Mouse (Mus musculus) neural tube, embryonic 13.5 days (tissue): ENCODE results near the gene Hnrnpll. TPM values are rescaled to one million over a fixed set of nuclear protein-coding genes. Genes with fewer than 3 reads are reported as not detected.

Source experiments
- ATAC-seq: fragments of 200-750 bp; cut with Nextera tagmentation; 2 replicates; pipeline ENCODE4 v1.8.0; 2017; ENCODE audit warnings: low read depth, mild to moderate bottlenecking, moderate TSS enrichment, moderate library complexity
- H3K27ac ChIP-seq: fragments of 300-500 bp; sonication (generic); replicated peaks from 2 replicates; pipeline ENCODE4 v1.5.1; 2015; ENCODE audit warnings: moderate library complexity, mild to moderate bottlenecking, inconsistent platforms
- H3K27me3 ChIP-seq: fragments of 300-500 bp; sonication (generic); 2 replicates; pipeline ENCODE4 v1.6.1; 2015; ENCODE audit warnings: mild to moderate bottlenecking, inconsistent platforms
- H3K36me3 ChIP-seq: fragments of 300-500 bp; sonication (generic); 2 replicates; pipeline ENCODE4 v1.6.1; 2015; ENCODE audit warnings: mild to moderate bottlenecking, inconsistent platforms
- H3K4me1 ChIP-seq: fragments of 300-500 bp; sonication (generic); replicated peaks from 2 replicates; pipeline ENCODE4 v1.6.1; 2015; ENCODE audit warnings: inconsistent platforms
- H3K4me2 ChIP-seq: fragments of 300-500 bp; sonication (generic); 2 replicates; pipeline ENCODE4 v1.6.1; 2015; ENCODE audit warnings: inconsistent platforms, mild to moderate bottlenecking, moderate library complexity
- H3K4me3 ChIP-seq: fragments of 300-500 bp; sonication (generic); 2 replicates; pipeline ENCODE4 v1.5.1; 2015; ENCODE audit warnings: mild to moderate bottlenecking, inconsistent platforms
- H3K9ac ChIP-seq: fragments of 300-500 bp; sonication (generic); 2 replicates; pipeline ENCODE4 v1.6.1; 2015; ENCODE audit warnings: moderate library complexity, mild to moderate bottlenecking, inconsistent platforms
- H3K9me3 ChIP-seq: fragments of 300-500 bp; sonication (generic); 2 replicates; pipeline ENCODE4 v1.6.1; 2016; ENCODE audit warnings: inconsistent platforms
- WGBS: fragments of 180-500 bp; shearing (Covaris S2); methylation state at CpG from one replicate; pipeline ENCODE4 v1.1.7; 2015; 5-methylcytosine and 5-hydroxymethylcytosine counted together
- polyA plus RNA-seq: library from polyadenylated mRNA; unstranded; fragments of >200 nt; fragmentation: Nextera tagmentation; extraction: Ambion mirVana; gene quantifications from 2 replicates; pipeline ENCODE4 v1.2.1, GENCODE M21; 2015

Gene Hnrnpll
- 66.7 and 77.3 TPM in 2 replicates for polyA plus RNA-seq

GRCm38 (mm10) chr17:80061783-80062619 lies at the start of gene Hnrnpll:
Gene Hnrnpll (minus strand): TSS chr17:80062334.
- peak within 1 kb of the TSS; percentile 73 for H3K4me2 ChIP-seq
- peak within 1 kb of the TSS; percentile 95 for H3K4me3 ChIP-seq
- peaks cover 41% of the 10 kb centered on the region for H3K4me1 ChIP-seq
- peak; percentile 99 for ATAC-seq
- H3K27me3 ChIP-seq: no peaks in the 10 kb centered on the region
- peak within 1 kb of the TSS; percentile 100 for H3K27ac ChIP-seq
- H3K9ac ChIP-seq: peak within 1 kb of the TSS; percentile 99
- H3K9me3 ChIP-seq: no peaks in the 10 kb centered on the region
- under 1% methylated on average over 84 of the region's 97 CpGs for WGBS
- H3K36me3 ChIP-seq: no peaks in the 10 kb centered on the region

GRCm38 (mm10) chr17:80105348-80105978 lies 43.3 kb upstream of the Hnrnpll start:
- Histone ChIP-seq H3K4me1 (no peaks in the 10 kb centered on the region), H3K36me3 (no peaks in the 10 kb centered on the region), H3K4me2 (no peak overlapping the region), H3K9me3 (no peaks in the 10 kb centered on the region), H3K9ac (no peak overlapping the region), H3K4me3 (no peak overlapping the region), H3K27ac (no peak overlapping the region), H3K27me3 (no peaks in the 10 kb centered on the region)
- WGBS: 87% methylated on average over 10 of the region's 10 CpGs
- no peak for ATAC-seq

- Histone ChIP-seq H3K27me3 (no peaks in the 10 kb centered on the region), H3K9ac (no peak overlapping the region), H3K27ac (no peak overlapping the region), H3K4me3 (no peak overlapping the region), H3K9me3 (no peaks in the 10 kb centered on the region), H3K4me1 (peaks cover 20% of the 10 kb centered on the region), H3K36me3 (no peaks in the 10 kb centered on the region), H3K4me2 (no peak overlapping the region)
- ATAC-seq: no peak
- WGBS: 77% methylated on average over 6 of the region's 6 CpGs
These were observed 37.7 kb upstream of the Hnrnpll start for GRCm38 (mm10) chr17:80099823-80100222.

- peaks cover 20% of the 10 kb centered on the region for H3K4me1 ChIP-seq
- no peak overlapping the region for H3K4me3 ChIP-seq
- no peak overlapping the region for H3K4me2 ChIP-seq
- no peaks in the 10 kb centered on the region for H3K36me3 ChIP-seq
- WGBS: 10% methylated on average over 2 of the region's 2 CpGs
- ATAC-seq: no peak
- H3K27me3 ChIP-seq: no peaks in the 10 kb centered on the region
- H3K27ac ChIP-seq: no peak overlapping the region
- no peak overlapping the region for H3K9ac ChIP-seq
- H3K9me3 ChIP-seq: no peaks in the 10 kb centered on the region
These were observed 35.1 kb upstream of the Hnrnpll start for GRCm38 (mm10) chr17:80097221-80097620.

GRCm38 (mm10) chr17:80096720-80097114 lies 34.6 kb upstream of the Hnrnpll start:
- WGBS: 83% methylated on average over 8 of the region's 8 CpGs
- H3K4me1 ChIP-seq: peaks cover 20% of the 10 kb centered on the region
- H3K36me3 ChIP-seq: no peaks in the 10 kb centered on the region
- ATAC-seq: no peak
- no peak overlapping the region for H3K4me3 ChIP-seq
- no peak overlapping the region for H3K4me2 ChIP-seq
- H3K27me3 ChIP-seq: no peaks in the 10 kb centered on the region
- H3K27ac ChIP-seq: no peak overlapping the region
- no peaks in the 10 kb centered on the region for H3K9me3 ChIP-seq
- no peak overlapping the region for H3K9ac ChIP-seq

- 10% methylated on average over 20 of the region's 20 CpGs for WGBS
- 0 out of 2 replicates have a peak overlapping the region, but pooled peaks have one; percentile 0 for H3K9ac ChIP-seq
- peak; percentile 90 for ATAC-seq
- H3K4me2 ChIP-seq: peak overlapping the region; percentile 46
- H3K27me3 ChIP-seq: no peaks in the 10 kb centered on the region
- no peak overlapping the region for H3K27ac ChIP-seq
- H3K4me3 ChIP-seq: peak overlapping the region; percentile 5
- peaks cover 20% of the 10 kb centered on the region for H3K4me1 ChIP-seq
- H3K9me3 ChIP-seq: no peaks in the 10 kb centered on the region
- H3K36me3 ChIP-seq: no peaks in the 10 kb centered on the region
These were observed 34.0 kb upstream of the Hnrnpll start for GRCm38 (mm10) chr17:80096043-80096719.

GRCm38 (mm10) chr17:80095254-80095899 lies 33.2 kb upstream of the Hnrnpll start:
- Histone ChIP-seq H3K4me3 (no peak overlapping the region), H3K36me3 (no peaks in the 10 kb centered on the region), H3K9me3 (no peaks in the 10 kb centered on the region), H3K27me3 (no peaks in the 10 kb centered on the region), H3K9ac (0 out of 2 replicates have a peak overlapping the region, but pooled peaks have one; percentile 0), H3K4me2 (peak overlapping the region; percentile 46), H3K4me1 (peaks cover 20% of the 10 kb centered on the region), H3K27ac (no peak overlapping the region)
- peak; percentile 9; the same call in 1 of the 2 replicates for ATAC-seq
- 80% methylated on average over 9 of the region's 9 CpGs for WGBS

GRCm38 (mm10) chr17:80091879-80092549 lies 29.9 kb upstream of the Hnrnpll start:
- ATAC-seq: no peak
- Histone ChIP-seq H3K4me3 (no peak overlapping the region), H3K27me3 (no peaks in the 10 kb centered on the region; the same call in 1 of the 2 replicates), H3K4me2 (no peak overlapping the region), H3K27ac (no peak overlapping the region), H3K9me3 (no peaks in the 10 kb centered on the region), H3K36me3 (no peaks in the 10 kb centered on the region), H3K4me1 (peaks cover 17% of the 10 kb centered on the region), H3K9ac (no peak overlapping the region)
- WGBS: 52% methylated on average over 6 of the region's 6 CpGs

GRCm38 (mm10) chr17:80090551-80090950 lies 28.4 kb upstream of the Hnrnpll start:
- 0 out of 2 replicates have a peak, but pooled peaks cover 3% of the 10 kb centered on the region for H3K9me3 ChIP-seq
- H3K27me3 ChIP-seq: no peaks in the 10 kb centered on the region; the same call in 1 of the 2 replicates
- peaks cover 4% of the 10 kb centered on the region for H3K4me1 ChIP-seq
- no peak overlapping the region for H3K9ac ChIP-seq
- H3K36me3 ChIP-seq: no peaks in the 10 kb centered on the region
- WGBS: 78% methylated on average over 4 of the region's 4 CpGs
- no peak overlapping the region for H3K4me3 ChIP-seq
- no peak for ATAC-seq
- no peak overlapping the region for H3K27ac ChIP-seq
- H3K4me2 ChIP-seq: no peak overlapping the region

- ATAC-seq: no peak
- no peak overlapping the region for H3K4me2 ChIP-seq
These were observed 26.0 kb upstream of the Hnrnpll start for GRCm38 (mm10) chr17:80088168-80088567.

GRCm38 (mm10) chr17:80086591-80086990 lies 24.5 kb upstream of the Hnrnpll start:
- Histone ChIP-seq H3K27ac (no peak overlapping the region), H3K4me2 (no peak overlapping the region), H3K4me3 (no peak overlapping the region), H3K9ac (no peak overlapping the region), H3K27me3 (no peaks in the 10 kb centered on the region; the same call in 1 of the 2 replicates), H3K36me3 (no peaks in the 10 kb centered on the region), H3K4me1 (no peaks in the 10 kb centered on the region), H3K9me3 (0 out of 2 replicates have a peak, but pooled peaks cover 9% of the 10 kb centered on the region)
- 91% methylated on average over 11 of the region's 11 CpGs for WGBS
- ATAC-seq: no peak

More at GRCm38 (mm10) chr17:80088168-80088567, 26.0 kb upstream of the Hnrnpll start:
- no peak overlapping the region for H3K27ac ChIP-seq
- no peak overlapping the region for H3K9ac ChIP-seq
- no peak overlapping the region for H3K4me3 ChIP-seq
- H3K4me1 ChIP-seq: no peaks in the 10 kb centered on the region
- 0 out of 2 replicates have a peak, but pooled peaks cover 9% of the 10 kb centered on the region for H3K9me3 ChIP-seq
- 90% methylated on average over 3 of the region's 3 CpGs for WGBS
- no peaks in the 10 kb centered on the region for H3K36me3 ChIP-seq
- no peaks in the 10 kb centered on the region; the same call in 1 of the 2 replicates for H3K27me3 ChIP-seq
